Mouse (Mus musculus): ENCODE results near the gene Pkd1l1.

GRCm38 (mm10) chr11:8848049-8848448 lies 125.0 kb downstream of the Pkd1l1 start:
- TF ChIP-seq POLR2A (IDR thresholded peaks at IDR 0.05; ENCODE audit: insufficient read length, low read depth) (no peak), POLR2AphosphoS2 (IDR thresholded peaks at IDR 0.05; ENCODE audit: insufficient read length, low read depth) (no peak), TCF12 (IDR thresholded peaks at IDR 0.05; ENCODE audit: insufficient read depth, poor library complexity, severe bottlenecking) (no peak), SRF (IDR thresholded peaks at IDR 0.05; ENCODE audit: control insufficient read depth, insufficient read length, low read depth) (no peak), MAX (IDR thresholded peaks at IDR 0.05; ENCODE audit: low read depth) (no peak)

Measured in myocyte (in vitro differentiated cells).